Mouse (Mus musculus) small intestine, adult 2 months (tissue): ENCODE data around the gene Prss30. TPM values are rescaled to one million over a fixed set of nuclear protein-coding genes. Genes with fewer than 3 reads are reported as not detected.

Experiments
- H3K27ac ChIP-seq: fragments of 200-500 bp; 2 replicates; pipeline ENCODE4 v1.5.1; 2012; ENCODE audit warnings: low read depth, low read length, control low read depth, inconsistent platforms; ENCODE audit not compliant: insufficient read depth
- H3K27me3 ChIP-seq: fragments of 200-500 bp; 2 replicates; pipeline ENCODE4 v1.6.1; 2012; ENCODE audit warnings: mild to moderate bottlenecking, moderate library complexity, low read length, inconsistent platforms; ENCODE audit not compliant: control insufficient read depth, insufficient read depth
- H3K36me3 ChIP-seq: fragments of 200-500 bp; 2 replicates; pipeline ENCODE4 v1.6.1; 2012; ENCODE audit warnings: mild to moderate bottlenecking, low read length, control low read depth, inconsistent platforms; ENCODE audit not compliant: control insufficient read depth, insufficient read depth
- H3K4me1 ChIP-seq: fragments of 200-500 bp; 2 replicates; pipeline ENCODE4 v1.6.1; 2012; ENCODE audit warnings: low read length, inconsistent platforms, mixed read lengths; ENCODE audit not compliant: control insufficient read depth, insufficient read depth, insufficient read length
- H3K4me3 ChIP-seq: fragments of 200-500 bp; 2 replicates; pipeline ENCODE4 v1.5.1; 2012; ENCODE audit warnings: low read depth, mild to moderate bottlenecking, control low read depth, inconsistent platforms, low read length, moderate library complexity
- CTCF ChIP-seq: fragments of 200-500 bp; IDR thresholded peaks from 2 replicates; pipeline ENCODE4 v1.5.1; 2012; ENCODE audit warnings: low read depth, mild to moderate bottlenecking, control low read depth, inconsistent platforms, low read length, moderate library complexity, mixed read lengths; ENCODE audit not compliant: insufficient replicate concordance, insufficient read length; ENCODE audit errors: extremely low read depth
- POLR2A ChIP-seq: fragments of 200-500 bp; IDR thresholded peaks from 2 replicates; pipeline ENCODE4 v1.6.1; 2012; ENCODE audit warnings: low read depth, mild to moderate bottlenecking, control low read depth, inconsistent platforms, low read length, moderate library complexity
- WGBS: fragments of 180-500 bp; shearing (Covaris S2); methylation state at CpG from one replicate; pipeline ENCODE4 v1.1.7; 2018; 5-methylcytosine and 5-hydroxymethylcytosine counted together
- polyA plus RNA-seq: library from polyadenylated mRNA; depleted of rRNA; stranded (reverse); fragments of >200 nt; gene quantifications from 2 replicates; pipeline ENCODE4 v1.2.3, GENCODE M21; 2012; rRNA removed

Gene Prss30
- 22.9 and 150 TPM in 2 replicates for polyA plus RNA-seq

DNA sequence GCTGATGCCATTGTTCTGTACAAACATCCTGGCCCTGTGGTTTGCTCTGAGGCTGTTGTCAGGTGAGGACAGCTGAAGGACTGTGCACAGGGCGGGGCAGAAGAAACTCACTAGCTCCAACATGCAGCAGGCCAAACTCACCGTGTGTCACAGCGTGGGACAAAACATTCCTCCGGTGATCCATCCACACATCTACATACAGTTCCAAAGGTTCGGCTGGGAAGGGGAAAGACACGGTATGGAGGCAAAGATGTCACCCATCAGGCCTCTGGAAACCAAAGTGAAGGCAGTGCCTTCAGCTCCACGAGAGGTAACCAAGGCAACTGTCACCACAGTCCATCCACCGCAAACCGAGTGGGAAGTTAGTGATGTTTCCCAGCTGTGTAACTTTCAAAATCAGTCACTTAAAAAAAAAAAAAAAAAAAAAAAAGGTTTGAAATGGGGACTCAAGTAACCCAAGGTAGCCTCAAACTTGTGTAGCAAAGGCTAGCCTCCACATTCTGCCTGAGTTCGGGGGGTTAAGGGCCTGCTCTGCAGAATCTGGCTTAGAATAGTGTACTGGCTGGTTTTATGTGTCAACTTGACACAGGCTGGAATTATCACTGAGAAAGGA lies at the start of gene Prss30:
Gene Prss30 (minus strand): TSS at position 270 of the 613 bp plus-strand sequence.
- H3K27me3 ChIP-seq: no peaks in the 10 kb centered on the region
- WGBS: 56% methylated on average over 10 of the region's 10 CpGs
- H3K4me3 ChIP-seq: peak within 1 kb of the TSS; percentile 28; the same call in 1 of the 2 replicates
- H3K4me1 ChIP-seq: peaks cover 51% of the 10 kb centered on the region; the same call in 1 of the 2 replicates
- H3K36me3 ChIP-seq: no peaks in the 10 kb centered on the region
- peak within 1 kb of the TSS; percentile 95 for H3K27ac ChIP-seq
- peak; percentile 25; the same call in 1 of the 2 replicates for TF ChIP-seq POLR2A
- TF ChIP-seq CTCF: no peak

DNA sequence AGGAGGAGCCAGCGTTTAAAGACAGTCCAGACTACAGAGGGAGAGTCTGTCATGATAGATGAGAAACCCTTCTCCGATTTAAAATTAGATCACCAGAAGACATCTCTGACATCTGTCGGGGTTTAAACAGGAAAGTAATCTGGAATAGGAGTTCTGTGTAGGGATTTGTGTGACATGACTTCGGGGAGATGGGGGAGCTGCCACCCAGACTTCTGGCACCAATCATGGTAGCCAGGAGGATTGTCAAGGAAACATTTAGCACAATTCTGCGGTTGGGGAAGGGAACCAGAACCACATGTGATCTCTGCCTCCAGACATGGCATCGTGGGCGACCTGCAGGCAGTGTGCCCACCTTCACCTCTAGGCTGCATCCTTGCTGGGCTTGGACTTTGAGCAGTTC lies 49.1 kb upstream of the Prss30 start:
- TF ChIP-seq CTCF (no peak), POLR2A (no peak)
- H3K36me3 ChIP-seq: no peaks in the 10 kb centered on the region
- no peaks in the 10 kb centered on the region for H3K27me3 ChIP-seq
- H3K27ac ChIP-seq: no peak overlapping the region
- H3K4me3 ChIP-seq: no peak overlapping the region
- WGBS: 79% methylated on average over 7 of the region's 7 CpGs
- H3K4me1 ChIP-seq: no peaks in the 10 kb centered on the region; the same call in 1 of the 2 replicates

DNA sequence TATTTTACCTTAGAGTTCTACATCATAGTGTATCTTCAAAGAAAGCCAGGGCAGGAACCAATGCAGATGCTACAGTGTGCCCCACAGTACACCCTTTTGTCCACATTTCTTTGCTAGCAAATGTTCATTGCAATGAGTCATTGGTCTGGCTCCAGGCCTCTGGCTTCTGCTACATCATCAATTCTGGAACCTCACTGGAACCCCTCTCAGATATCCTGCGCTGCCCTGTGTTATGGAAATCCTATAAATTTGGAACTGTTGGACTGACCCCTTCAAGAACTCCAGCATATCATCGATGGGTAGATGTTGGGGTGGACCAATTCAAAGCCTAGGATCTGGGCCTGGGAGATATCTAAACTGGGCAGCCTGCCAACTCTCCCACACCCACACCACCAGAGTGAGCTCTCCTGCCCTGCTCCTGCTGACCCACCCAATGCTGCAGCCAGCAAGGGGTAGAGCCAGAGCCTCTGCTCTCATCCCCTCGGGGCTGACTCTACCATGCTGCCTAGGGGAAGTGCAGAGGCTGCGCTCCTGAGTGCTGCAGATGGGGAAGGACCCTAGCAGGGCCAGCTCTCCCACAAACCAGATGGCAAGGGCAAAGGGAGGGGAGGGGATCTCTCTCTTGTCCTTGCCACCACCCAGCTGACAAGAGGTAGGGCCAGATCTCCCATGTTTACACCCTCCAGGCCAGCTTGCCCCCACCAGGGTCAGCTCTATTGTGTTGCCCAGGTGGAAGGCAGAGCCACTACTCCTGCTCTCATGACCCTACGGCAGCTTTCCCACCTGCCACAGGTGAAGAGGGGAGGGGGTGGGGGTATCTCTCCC lies 41.2 kb upstream of the Prss30 start:
- no peaks in the 10 kb centered on the region for H3K27me3 ChIP-seq
- 56% methylated on average over 5 of the region's 5 CpGs for WGBS
- no peak for TF ChIP-seq POLR2A
- TF ChIP-seq CTCF: no peak
- no peak overlapping the region for H3K4me3 ChIP-seq
- no peaks in the 10 kb centered on the region for H3K36me3 ChIP-seq
- H3K27ac ChIP-seq: no peak overlapping the region
- peaks cover 6% of the 10 kb centered on the region for H3K4me1 ChIP-seq

DNA sequence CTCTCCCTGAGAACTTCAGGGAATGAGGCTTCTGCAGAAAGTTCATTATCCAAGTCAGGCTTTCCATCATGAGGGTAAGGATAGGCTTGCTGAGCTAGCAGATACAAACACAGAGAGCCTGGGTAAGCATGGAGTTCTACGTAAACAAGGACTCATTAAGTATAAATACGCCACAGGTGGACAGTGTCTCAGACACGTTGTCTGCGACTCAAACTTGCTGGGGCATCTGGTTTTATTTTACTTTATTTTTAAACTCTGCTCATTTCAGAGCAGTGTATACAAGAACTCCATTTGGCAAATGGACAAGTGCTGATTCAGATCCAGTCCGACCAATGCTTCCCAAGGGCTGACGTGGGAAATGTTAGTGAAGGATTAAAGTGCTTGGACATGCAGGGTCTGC lies 40.3 kb upstream of the Prss30 start:
- H3K27me3 ChIP-seq: no peaks in the 10 kb centered on the region
- H3K27ac ChIP-seq: no peak overlapping the region
- H3K4me3 ChIP-seq: no peak overlapping the region
- no peak for TF ChIP-seq CTCF
- no peak for TF ChIP-seq POLR2A
- WGBS: 82% methylated on average over 6 of the region's 6 CpGs
- no peaks in the 10 kb centered on the region for H3K36me3 ChIP-seq
- H3K4me1 ChIP-seq: peaks cover 7% of the 10 kb centered on the region

DNA sequence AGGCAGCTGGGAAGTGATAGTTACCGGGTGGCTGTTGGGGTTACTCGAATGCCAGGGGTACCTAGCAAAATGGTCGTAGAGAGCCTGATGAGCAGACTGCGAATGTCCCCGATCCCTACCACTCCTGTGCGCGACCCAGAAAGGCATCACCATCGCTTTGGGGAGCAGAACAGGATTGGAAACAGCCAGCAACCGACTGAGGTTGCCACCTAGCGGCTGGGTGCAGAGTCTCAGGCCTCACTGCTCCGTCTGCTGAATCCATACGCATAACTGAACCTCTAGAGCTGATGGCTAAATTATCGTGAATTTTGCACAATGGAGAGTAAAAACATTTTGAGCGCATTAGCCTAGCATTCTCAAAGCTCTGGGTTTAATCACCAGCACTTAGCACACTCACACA lies 35.4 kb upstream of the Prss30 start:
- Histone ChIP-seq H3K27ac (no peak overlapping the region), H3K27me3 (no peaks in the 10 kb centered on the region), H3K4me1 (peaks cover 19% of the 10 kb centered on the region), H3K4me3 (no peak overlapping the region), H3K36me3 (no peaks in the 10 kb centered on the region)
- 71% methylated on average over 14 of the region's 14 CpGs for WGBS
- TF ChIP-seq POLR2A (no peak), CTCF (no peak)

DNA sequence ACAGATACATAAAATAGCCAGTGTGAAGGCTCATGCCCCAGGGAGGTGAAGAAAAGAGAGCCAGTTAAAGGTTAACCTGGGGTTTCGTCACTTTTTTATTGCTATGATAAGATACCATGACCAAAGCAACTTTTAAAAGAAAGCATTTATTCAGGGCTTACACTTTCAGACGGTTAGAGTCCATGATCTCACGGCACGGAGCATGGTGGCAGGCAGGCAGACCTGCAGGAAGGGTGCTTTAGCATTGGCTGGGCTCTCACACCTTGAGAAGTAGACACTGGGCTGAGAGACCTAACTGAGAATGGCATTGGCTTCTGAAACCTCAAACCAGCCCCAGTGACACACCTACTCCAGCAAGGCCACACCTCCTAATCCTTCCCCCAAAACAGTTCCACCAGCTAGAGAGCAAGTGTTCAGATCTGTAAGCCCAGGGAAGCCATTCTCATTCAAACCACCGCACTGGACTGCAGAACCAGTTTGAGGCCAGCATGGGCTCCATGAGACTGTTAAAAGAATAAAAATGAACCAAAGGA lies 34.1 kb upstream of the Prss30 start:
- H3K4me1 ChIP-seq: peaks cover 19% of the 10 kb centered on the region
- H3K27me3 ChIP-seq: no peaks in the 10 kb centered on the region
- H3K4me3 ChIP-seq: no peak overlapping the region
- H3K36me3 ChIP-seq: no peaks in the 10 kb centered on the region
- peak overlapping the region; percentile 65 for H3K27ac ChIP-seq
- TF ChIP-seq POLR2A (no peak), CTCF (no peak)
- WGBS: 37% methylated on average over 5 of the region's 5 CpGs

DNA sequence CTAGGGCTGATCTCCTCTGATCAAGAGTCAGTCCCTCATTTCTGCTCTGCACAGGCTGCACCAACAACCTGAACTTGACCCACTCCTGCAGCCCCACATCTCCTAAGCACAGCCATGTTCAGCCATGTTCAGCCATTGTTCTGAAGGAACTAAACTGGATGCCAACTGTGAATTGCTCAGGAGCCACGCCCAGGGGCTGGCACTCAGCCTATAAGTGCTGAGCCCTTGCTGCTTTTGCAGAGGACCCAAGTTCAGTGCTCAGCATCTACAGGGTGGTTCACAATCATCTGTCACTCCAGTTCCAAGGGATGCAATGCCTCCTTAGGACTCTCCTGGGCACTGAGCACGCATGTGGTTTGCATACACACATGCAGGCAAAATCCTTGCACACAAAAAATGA lies 32.6 kb upstream of the Prss30 start:
- 42% methylated on average over 2 of the region's 2 CpGs for WGBS
- TF ChIP-seq POLR2A (no peak), CTCF (no peak)
- H3K4me1 ChIP-seq: peaks cover 21% of the 10 kb centered on the region
- H3K36me3 ChIP-seq: no peaks in the 10 kb centered on the region
- H3K27me3 ChIP-seq: no peaks in the 10 kb centered on the region
- H3K4me3 ChIP-seq: no peak overlapping the region
- peak overlapping the region; percentile 55; the same call in 1 of the 2 replicates for H3K27ac ChIP-seq
